Mouse (Mus musculus): ENCODE measurements around the gene Ubtd1.
"Not testable (repeated sequence)": the region's sequence is repeated elsewhere in the genome, so short reads cannot be mapped to it uniquely, and the experiment has no call there.

Ubtd1 gene

DNA sequence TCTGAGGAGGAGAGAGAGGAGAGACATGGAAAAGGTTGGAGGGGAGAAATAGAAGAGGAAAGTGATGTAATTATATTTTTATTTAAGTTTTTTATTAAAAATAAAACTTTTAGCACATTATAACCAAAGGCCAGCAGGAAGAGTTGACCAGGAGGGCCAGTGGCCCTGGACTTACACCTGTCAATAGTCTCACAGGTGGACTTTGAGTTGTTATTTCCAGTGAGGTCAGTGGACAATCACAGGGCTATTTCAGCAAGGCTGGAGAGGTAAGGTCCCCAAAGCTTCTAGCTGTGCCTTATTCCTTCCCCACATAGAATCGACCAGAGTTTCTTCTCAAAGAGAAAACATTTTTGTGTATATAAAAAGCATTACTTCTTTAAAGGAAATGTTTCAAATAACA, 68.7 kb downstream of the Ubtd1 start:
- in situ Hi-C loops (cut with MboI; ENCODE audit: low pct_unique_long_range_greater_than_20kb in 1 of 2, low sequenced_read_pairs in 2 of 2, unreplicated experiment in 1 of 2): no loop called here

DNA sequence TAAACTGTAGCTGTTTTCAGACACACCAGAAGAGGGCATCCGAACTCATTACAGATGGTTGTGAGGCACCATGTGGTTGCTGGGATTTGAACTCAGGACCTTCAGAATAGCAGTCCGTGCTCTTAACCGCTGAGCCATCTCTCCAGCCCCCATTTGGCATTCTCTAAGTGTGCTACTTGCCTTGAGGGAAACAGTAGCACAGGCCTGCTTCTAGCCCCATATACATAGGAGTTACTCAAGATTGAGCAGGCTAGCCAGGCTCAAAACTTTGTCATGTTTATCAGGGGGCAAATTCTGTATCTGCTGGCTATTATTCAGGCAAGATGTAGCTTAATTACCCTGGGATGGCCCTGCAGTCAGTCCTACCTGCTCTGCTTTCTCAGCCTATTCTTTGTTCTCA, 69.8 kb downstream of the Ubtd1 start:
- in situ Hi-C loops (cut with MboI; ENCODE audit: low pct_unique_long_range_greater_than_20kb in 1 of 2, low sequenced_read_pairs in 2 of 2, unreplicated experiment in 1 of 2): no loop called here

GRCm38 (mm10) chr19:42051948-42052347, 70.4 kb downstream of the Ubtd1 start, which contains the start of gene 4933411K16Rik:
TSS of gene 4933411K16Rik (plus strand) at chr19:42052248.
- in situ Hi-C loops (cut with MboI; ENCODE audit: low pct_unique_long_range_greater_than_20kb in 1 of 2, low sequenced_read_pairs in 2 of 2, unreplicated experiment in 1 of 2): no loop called here

DNA sequence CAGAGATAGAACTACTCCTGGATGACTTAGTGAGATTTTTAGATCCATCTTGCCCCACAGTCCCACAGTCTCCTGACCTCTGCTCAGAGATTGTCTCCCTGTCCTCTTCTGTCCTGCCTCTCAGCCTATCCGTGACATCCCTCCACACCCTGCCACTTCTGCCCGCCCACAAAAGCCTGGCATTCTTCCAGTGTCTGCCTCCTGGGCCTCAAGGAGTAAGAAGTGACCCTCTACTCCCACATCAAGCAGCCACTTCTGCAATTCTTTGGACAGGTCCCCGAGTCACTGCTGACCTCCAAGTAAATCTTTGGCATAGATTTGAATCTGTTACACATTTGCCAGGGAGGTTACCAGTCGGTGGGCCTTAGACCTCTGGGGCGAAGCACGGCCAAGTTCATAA, 72.7 kb downstream of the Ubtd1 start:
- in situ Hi-C loops (cut with MboI; ENCODE audit: low pct_unique_long_range_greater_than_20kb in 1 of 2, low sequenced_read_pairs in 2 of 2, unreplicated experiment in 1 of 2): no loop called here

GRCm38 (mm10) chr19:42055881-42056280, 74.3 kb downstream of the Ubtd1 start:
- in situ Hi-C loops (cut with MboI; ENCODE audit: low pct_unique_long_range_greater_than_20kb in 1 of 2, low sequenced_read_pairs in 2 of 2, unreplicated experiment in 1 of 2): no loop called here

DNA sequence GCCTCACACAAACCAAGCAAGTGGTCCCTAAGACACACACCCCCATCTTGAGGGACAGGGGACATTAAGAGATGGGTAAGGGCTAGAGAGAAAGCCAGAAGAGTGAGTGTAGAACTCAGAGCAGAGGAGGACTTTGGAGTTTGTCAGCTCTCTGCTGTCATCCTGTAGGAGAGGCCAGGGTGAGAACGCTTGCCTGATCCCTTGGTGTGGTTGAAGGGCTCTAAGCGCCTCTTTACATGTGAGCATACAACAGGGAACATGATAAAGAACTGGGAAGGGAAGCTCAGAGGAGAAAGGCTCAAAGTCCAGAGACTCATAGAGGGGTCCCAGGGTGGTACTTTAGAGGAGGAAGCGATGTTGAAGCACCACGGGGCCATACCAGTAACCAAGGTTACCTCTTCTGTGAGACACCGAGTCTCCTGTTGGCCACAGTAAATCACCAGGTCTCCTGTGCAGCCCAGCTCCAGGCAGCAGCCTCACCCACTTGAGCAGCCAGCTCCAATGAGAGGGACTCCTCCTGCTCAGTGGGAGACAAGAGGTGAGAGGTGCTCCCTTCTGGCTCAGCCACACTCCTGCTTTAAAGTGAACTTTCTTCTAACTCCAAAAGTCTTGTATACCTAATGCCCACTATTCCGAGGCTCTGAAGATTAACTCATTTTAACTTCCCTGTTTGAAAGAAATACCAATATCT, 75.3 kb downstream of the Ubtd1 start:
- in situ Hi-C loops (cut with MboI; ENCODE audit: low pct_unique_long_range_greater_than_20kb in 1 of 2, low sequenced_read_pairs in 2 of 2, unreplicated experiment in 1 of 2): no loop called here

DNA sequence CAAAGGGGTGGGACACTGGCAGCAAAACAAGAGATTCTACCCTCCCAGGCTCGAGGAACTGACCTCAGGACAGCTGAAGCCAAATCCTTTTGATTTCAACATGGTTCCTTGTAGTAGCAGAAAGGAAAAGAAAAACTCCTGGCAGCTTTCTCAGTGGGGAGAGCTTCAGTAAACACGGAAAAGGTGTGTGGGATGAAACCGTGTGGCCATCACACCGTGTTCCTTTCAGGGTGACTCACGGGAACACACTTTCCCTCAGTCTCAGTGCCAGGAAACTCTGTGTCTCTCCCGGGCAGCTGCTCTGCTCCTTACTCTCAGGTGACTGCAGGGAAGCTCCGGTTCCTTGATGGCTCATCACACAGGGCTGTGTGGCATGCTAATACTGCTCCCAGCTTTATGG, 76.9 kb downstream of the Ubtd1 start:
- in situ Hi-C loops (cut with MboI; ENCODE audit: low pct_unique_long_range_greater_than_20kb in 1 of 2, low sequenced_read_pairs in 2 of 2, unreplicated experiment in 1 of 2): no loop called here

GRCm38 (mm10) chr19:42061443-42061842, 79.9 kb downstream of the Ubtd1 start:
- in situ Hi-C loops (cut with MboI; ENCODE audit: low pct_unique_long_range_greater_than_20kb in 1 of 2, low sequenced_read_pairs in 2 of 2, unreplicated experiment in 1 of 2): no loop called here

DNA sequence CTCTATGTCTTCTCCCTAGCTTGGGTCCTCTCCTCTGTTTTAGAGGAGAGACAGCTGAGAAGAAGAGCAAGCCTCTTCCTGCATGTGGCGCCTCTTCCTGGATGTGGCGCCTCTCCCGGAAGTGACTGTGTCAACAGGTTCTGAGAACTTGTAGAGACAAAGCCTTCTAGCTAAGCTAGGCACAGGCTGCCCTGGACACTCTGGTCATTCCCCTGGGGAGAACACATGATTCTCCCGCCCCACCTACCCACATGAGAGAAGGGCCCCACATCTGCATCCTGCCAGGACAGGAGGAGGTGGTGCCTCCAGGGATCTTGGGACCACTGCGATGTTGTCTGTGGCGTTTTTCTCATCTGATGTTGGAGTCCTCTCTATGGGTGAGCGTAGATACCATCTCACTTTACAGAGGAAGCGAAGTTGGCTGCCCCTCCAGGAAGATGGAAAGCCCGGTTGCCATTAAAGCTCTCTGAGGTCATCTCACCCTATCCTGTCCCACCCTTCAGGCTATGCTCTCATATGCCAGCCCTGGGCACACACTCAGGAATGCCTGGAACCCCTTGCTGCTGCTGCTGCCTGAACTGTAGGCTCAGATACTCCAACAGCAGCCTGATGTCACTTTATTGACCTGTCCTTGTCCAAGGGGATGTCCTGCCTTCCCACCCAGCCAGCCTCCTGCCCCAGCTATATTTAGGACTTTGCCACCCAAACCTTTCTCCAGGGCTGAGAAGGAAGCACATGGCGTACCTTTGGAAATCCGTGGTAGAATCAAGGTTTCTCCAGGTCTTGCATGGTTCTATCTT, 87.1 kb downstream of the Ubtd1 start:
- in situ Hi-C loops (cut with MboI; ENCODE audit: low pct_unique_long_range_greater_than_20kb in 1 of 2, low sequenced_read_pairs in 2 of 2, unreplicated experiment in 1 of 2): no loop called here

DNA sequence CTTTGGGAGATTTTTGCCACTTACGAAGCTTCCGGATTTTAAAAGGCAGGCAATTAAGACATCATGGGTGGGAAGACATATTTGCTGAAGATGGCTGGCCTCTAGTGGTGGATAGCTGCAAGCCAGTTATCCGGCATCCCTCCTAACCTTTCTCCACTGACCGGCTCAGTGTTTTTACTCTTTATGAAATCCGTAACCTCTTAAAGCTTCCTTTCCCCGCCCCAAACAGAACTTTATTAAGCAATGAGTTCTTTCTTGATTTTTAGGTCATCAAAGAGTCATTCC, 87.6 kb downstream of the Ubtd1 start:
- in situ Hi-C loops (cut with MboI; ENCODE audit: low pct_unique_long_range_greater_than_20kb in 1 of 2, low sequenced_read_pairs in 2 of 2, unreplicated experiment in 1 of 2): no loop called here

- in situ Hi-C loops (cut with MboI; ENCODE audit: low pct_unique_long_range_greater_than_20kb in 1 of 2, low sequenced_read_pairs in 2 of 2, unreplicated experiment in 1 of 2): no loop called here
These were observed 89.7 kb downstream of the Ubtd1 start for GRCm38 (mm10) chr19:42071221-42071620.

DNA sequence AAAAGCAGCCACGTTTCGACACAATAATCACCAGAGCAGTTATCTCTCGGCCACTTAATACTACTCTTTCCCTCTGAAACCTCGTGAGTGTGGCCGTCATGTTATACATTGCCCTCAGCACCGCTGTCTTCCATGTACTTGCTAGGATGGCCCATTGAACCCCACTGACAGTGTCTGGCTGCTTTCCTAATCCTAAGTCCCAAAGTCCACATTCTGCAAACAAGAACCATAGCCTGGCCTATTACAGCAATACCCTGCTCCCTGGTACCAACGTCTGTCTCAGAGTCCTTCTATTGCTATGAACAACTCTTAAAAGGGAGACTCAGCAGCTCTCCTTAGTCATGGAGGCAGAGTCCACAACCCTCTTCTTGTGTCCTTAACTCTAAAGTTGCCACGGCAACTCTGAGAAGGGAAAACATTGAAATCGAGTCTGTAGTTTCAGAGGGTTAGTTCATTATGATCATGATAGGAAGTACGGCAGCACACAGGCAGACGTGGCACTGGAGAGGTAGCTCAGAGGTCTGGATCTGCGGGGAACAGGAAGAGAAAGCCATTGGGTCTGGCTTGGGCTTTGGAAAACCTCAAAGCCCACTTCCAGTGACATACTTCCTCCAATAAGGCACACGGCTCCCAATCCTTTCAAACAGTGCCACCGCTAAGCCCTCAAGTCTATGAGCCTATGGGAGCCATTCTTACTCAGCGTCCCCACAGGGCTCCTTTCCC, 90.5 kb downstream of the Ubtd1 start:
- in situ Hi-C loops (cut with MboI; ENCODE audit: low pct_unique_long_range_greater_than_20kb in 1 of 2, low sequenced_read_pairs in 2 of 2, unreplicated experiment in 1 of 2): no loop called here

DNA sequence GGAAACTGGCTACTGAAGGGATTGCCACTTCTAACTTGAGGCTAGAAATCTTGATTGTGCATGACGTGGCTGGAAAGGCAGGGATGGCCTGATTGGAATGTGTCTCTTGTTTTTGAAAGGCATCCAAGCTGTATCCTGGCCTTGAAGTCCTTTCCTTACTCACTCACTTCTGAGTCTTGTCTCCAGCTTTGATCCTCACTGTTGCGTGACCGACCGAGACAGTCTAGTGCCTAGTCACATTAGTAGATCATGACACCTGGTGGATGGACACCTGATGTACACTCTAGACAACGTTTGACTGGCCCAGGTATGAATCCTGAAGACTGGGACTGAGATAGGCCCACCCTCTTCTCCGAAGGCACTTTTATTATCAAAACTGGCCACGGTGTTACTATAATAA, 91.2 kb downstream of the Ubtd1 start:
- in situ Hi-C loops (cut with MboI; ENCODE audit: low pct_unique_long_range_greater_than_20kb in 1 of 2, low sequenced_read_pairs in 2 of 2, unreplicated experiment in 1 of 2): no loop called here

DNA sequence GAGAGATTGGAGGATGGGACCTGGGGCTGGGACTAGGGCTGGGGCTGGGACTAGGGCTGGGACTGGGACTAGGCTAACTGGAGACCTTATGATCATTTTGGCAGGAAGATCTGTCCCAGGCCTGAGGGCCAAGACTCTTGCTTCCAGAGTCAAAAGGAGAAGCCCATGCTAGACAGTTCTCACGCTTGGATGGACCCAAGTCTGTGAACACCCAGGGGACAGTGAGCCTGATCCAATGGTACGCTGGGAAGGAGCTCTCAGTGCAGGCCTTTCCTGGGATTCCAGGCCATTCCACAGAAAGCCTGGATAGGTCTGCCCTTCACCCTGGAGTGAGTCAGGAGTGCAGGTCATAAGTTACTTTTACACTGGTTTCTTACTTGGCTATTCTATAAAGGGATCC, 93.5 kb downstream of the Ubtd1 start:
- in situ Hi-C loops (cut with MboI; ENCODE audit: low pct_unique_long_range_greater_than_20kb in 1 of 2, low sequenced_read_pairs in 2 of 2, unreplicated experiment in 1 of 2): no loop called here

GRCm38 (mm10) chr19:42075992-42076391, 94.4 kb downstream of the Ubtd1 start:
- in situ Hi-C loops (cut with MboI; ENCODE audit: low pct_unique_long_range_greater_than_20kb in 1 of 2, low sequenced_read_pairs in 2 of 2, unreplicated experiment in 1 of 2): no loop called here

- in situ Hi-C loops (cut with MboI; ENCODE audit: low pct_unique_long_range_greater_than_20kb in 1 of 2, low sequenced_read_pairs in 2 of 2, unreplicated experiment in 1 of 2): no loop called here
These were observed 97.0 kb downstream of the Ubtd1 start for GRCm38 (mm10) chr19:42078566-42078965.

DNA sequence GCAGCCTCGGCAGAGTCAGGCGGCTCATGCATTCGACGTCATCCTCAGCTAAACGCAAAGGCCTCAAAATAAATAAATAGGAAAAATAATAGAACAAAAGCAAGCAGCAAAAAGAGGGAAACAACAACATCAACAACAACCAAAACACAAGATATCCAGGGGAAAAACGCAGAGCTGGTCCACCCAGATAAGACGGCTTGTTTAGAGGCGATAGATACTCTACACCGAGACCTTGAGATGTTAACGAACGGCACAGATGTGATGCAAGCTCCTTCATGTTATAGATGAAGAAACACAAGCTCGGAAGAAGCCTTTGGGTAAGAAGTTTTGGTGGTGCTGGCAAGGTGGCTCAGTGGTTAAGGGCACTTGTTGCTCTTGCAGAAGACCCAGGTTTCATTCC, 97.4 kb downstream of the Ubtd1 start:
- in situ Hi-C loops (cut with MboI; ENCODE audit: low pct_unique_long_range_greater_than_20kb in 1 of 2, low sequenced_read_pairs in 2 of 2, unreplicated experiment in 1 of 2): no loop called here

GRCm38 (mm10) chr19:42079950-42080349, 98.4 kb downstream of the Ubtd1 start:
- in situ Hi-C loops (cut with MboI; ENCODE audit: low pct_unique_long_range_greater_than_20kb in 1 of 2, low sequenced_read_pairs in 2 of 2, unreplicated experiment in 1 of 2): no loop called here

GRCm38 (mm10) chr19:42080469-42080868, 98.9 kb downstream of the Ubtd1 start:
- in situ Hi-C loops (cut with MboI; ENCODE audit: low pct_unique_long_range_greater_than_20kb in 1 of 2, low sequenced_read_pairs in 2 of 2, unreplicated experiment in 1 of 2): no loop called here

DNA sequence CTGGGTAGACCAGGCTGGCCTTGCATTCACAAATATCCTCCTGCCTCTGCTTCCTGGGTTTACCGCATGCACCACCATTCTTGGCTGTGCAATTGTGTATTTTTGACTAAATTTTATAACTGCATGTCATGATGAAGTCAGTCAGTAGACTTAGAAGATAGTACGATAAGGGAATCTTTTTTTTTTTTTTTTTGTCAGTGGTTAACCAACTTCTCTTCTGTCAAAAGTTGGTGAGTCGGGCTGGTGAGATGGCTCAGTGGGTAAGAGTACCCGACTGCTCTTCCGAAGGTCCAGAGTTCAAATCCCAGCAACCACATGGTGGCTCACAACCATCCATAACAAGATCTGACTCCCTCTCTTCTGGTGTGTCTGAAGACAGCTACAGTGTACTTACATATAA, 100.0 kb downstream of the Ubtd1 start:
- in situ Hi-C loops (cut with MboI; ENCODE audit: low pct_unique_long_range_greater_than_20kb in 1 of 2, low sequenced_read_pairs in 2 of 2, unreplicated experiment in 1 of 2): not testable (repeated sequence)
